Mouse (Mus musculus): ENCODE measurements around the gene Magi1. TPM values are rescaled to one million over a fixed set of nuclear protein-coding genes. Genes with fewer than 3 reads are reported as not detected.

Magi1 gene
- polyA plus RNA-seq, 1 experiment from 2014 or later: 1.9 TPM

DNA sequence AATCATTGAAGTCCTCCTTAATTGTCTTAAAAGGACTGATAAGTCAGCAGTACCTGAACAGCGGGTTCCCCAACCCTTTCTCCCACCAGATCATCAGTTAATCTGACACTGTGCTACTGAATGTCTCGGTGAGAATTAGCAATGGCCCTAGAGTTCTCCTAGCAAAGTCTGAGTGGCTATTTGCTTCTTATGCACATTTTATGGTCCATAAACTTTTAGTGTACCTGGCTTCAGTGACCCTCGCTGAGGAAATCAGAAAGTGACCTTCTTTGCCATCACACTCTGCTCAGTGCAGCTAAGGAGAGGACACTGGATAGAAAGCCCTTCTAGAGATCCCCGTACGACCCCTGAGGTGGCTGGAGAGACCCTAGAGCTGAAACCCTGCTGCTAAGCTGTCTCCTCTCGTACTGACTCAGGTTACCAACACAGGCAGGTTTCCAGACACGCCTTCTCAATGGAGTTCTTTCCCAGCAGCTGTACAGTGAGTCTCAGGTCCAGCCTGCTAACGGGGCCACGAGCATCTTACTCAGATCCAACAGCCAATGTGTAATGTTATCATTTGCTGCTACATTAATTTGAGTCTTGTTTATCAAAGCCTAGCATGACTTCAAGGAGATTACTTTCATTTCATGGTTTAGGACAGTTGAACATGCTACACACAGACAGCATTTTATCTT lies 461.4 kb downstream of the Magi1 start:
- no peaks in the 10 kb centered on the region for H3K4me1 ChIP-seq (ENCODE audit: insufficient read depth)
- DNase-seq: no peak
- WGBS (ENCODE audit: insufficient replicate concordance): 72% methylated on average over 9 of the region's 9 CpGs

GRCm38 (mm10) chr6:93821512-93821911 lies 462.2 kb downstream of the Magi1 start:
- Histone ChIP-seq H3K4me1 (ENCODE audit: insufficient read depth) (no peaks in the 10 kb centered on the region), H3K4me2 (ENCODE audit: low read depth, low read length) (no peak overlapping the region), H3K4me3 (ENCODE audit: low read depth, low read length) (no peak overlapping the region), H3K9ac (replicated peaks) (no peak overlapping the region), H3K27ac (ENCODE audit: low read depth) (no peak overlapping the region), H3K9me3 (ENCODE audit: low read length) (no peaks in the 10 kb centered on the region; the same call in 1 of the 2 replicates), H3K27me3 (ENCODE audit: insufficient read depth, low read length) (no peaks in the 10 kb centered on the region), H3K36me3 (replicated peaks; ENCODE audit: insufficient read depth, low read length) (no peaks in the 10 kb centered on the region)
- no peak for ATAC-seq
- TF ChIP-seq EP300 (IDR thresholded peaks at IDR 0.05; ENCODE audit: low read depth) (no peak), CTCF (IDR thresholded peaks at IDR 0.05; ENCODE audit: low read depth) (no peak)
- no peak for DNase-seq
- WGBS (ENCODE audit: insufficient replicate concordance): 74% methylated on average over 7 of the region's 7 CpGs

More for the DNA sequence above, 461.4 kb downstream of the Magi1 start:
- ATAC-seq: no peak
- no peak overlapping the region for H3K9ac ChIP-seq (replicated peaks)
- no peaks in the 10 kb centered on the region for H3K27me3 ChIP-seq (ENCODE audit: insufficient read depth, low read length)
- H3K4me2 ChIP-seq (ENCODE audit: low read depth, low read length): no peak overlapping the region
- H3K4me3 ChIP-seq (ENCODE audit: low read depth, low read length): no peak overlapping the region
- H3K9me3 ChIP-seq (ENCODE audit: low read length): no peaks in the 10 kb centered on the region; the same call in 1 of the 2 replicates
- TF ChIP-seq EP300 (IDR thresholded peaks at IDR 0.05; ENCODE audit: low read depth) (no peak), CTCF (IDR thresholded peaks at IDR 0.05; ENCODE audit: low read depth) (no peak)
- no peak overlapping the region for H3K27ac ChIP-seq (ENCODE audit: low read depth)
- no peaks in the 10 kb centered on the region for H3K36me3 ChIP-seq (replicated peaks; ENCODE audit: insufficient read depth, low read length)

GRCm38 (mm10) chr6:93819888-93820287 lies 463.8 kb downstream of the Magi1 start:
- H3K27me3 ChIP-seq (ENCODE audit: insufficient read depth, low read length): no peaks in the 10 kb centered on the region
- no peaks in the 10 kb centered on the region; the same call in 1 of the 2 replicates for H3K9me3 ChIP-seq (ENCODE audit: low read length)
- H3K4me3 ChIP-seq (ENCODE audit: low read depth, low read length): no peak overlapping the region
- no peak overlapping the region for H3K4me2 ChIP-seq (ENCODE audit: low read depth, low read length)
- no peak overlapping the region for H3K9ac ChIP-seq (replicated peaks)
- H3K4me1 ChIP-seq (ENCODE audit: insufficient read depth): no peaks in the 10 kb centered on the region
- ATAC-seq: no peak
- no peak for TF ChIP-seq EP300 (IDR thresholded peaks at IDR 0.05; ENCODE audit: low read depth)
- TF ChIP-seq CTCF (IDR thresholded peaks at IDR 0.05; ENCODE audit: low read depth): no peak
- H3K27ac ChIP-seq (ENCODE audit: low read depth): no peak overlapping the region
- WGBS (ENCODE audit: insufficient replicate concordance): 70% methylated on average over 6 of the region's 6 CpGs
- H3K36me3 ChIP-seq (replicated peaks; ENCODE audit: insufficient read depth, low read length): no peaks in the 10 kb centered on the region
- no peak for DNase-seq

DNA sequence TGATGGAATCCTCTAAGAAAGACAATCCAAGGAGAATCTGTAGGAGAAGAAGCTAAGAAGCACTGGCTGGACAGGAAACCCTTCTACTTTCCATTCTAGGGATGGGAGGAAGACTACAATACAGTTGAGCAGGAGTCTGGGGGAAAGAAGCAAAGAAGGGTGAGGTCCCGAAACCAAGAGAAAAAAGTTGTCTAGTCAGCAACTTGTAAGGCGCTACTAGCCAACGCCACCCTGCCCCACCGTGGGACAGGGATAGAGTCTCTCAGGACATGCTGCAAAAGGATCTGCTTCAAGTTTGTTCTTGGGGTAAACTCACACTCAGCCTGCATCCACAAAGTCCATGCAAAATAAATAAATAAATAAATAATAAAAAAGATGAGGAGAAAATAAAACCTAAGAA lies 464.4 kb downstream of the Magi1 start:
- WGBS (ENCODE audit: insufficient replicate concordance): 89% methylated on average over 4 of the region's 4 CpGs
- TF ChIP-seq EP300 (IDR thresholded peaks at IDR 0.05; ENCODE audit: low read depth) (no peak), CTCF (IDR thresholded peaks at IDR 0.05; ENCODE audit: low read depth) (no peak)
- ATAC-seq: no peak

DNA sequence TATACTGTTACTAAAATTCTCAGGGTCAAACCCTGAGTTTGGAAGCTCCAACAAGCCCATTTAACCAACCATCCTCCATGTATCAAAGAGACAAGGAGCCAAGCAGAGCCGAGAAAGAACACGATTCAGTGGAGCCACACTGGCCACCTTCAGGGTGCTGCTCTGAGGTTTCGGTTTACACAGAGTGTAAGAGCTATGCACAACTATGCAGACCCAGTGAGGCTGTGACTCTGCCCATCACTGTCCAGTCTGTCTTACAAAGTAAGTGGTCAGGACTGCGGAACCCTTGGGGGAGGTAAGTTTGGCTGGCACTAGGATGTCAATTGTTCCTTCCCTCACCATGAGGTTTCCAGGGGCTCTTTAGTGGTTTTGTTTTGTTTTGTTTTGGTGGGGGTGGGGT lies 465.2 kb downstream of the Magi1 start:
- H3K4me2 ChIP-seq (ENCODE audit: low read depth, low read length): no peak overlapping the region
- ATAC-seq (no peak), DNase-seq (no peak)
- no peaks in the 10 kb centered on the region for H3K27me3 ChIP-seq (ENCODE audit: insufficient read depth, low read length)
- no peaks in the 10 kb centered on the region for H3K36me3 ChIP-seq (replicated peaks; ENCODE audit: insufficient read depth, low read length)
- H3K4me3 ChIP-seq (ENCODE audit: low read depth, low read length): no peak overlapping the region
- H3K27ac ChIP-seq (ENCODE audit: low read depth): no peak overlapping the region
- H3K4me1 ChIP-seq (ENCODE audit: insufficient read depth): no peaks in the 10 kb centered on the region
- TF ChIP-seq CTCF (IDR thresholded peaks at IDR 0.05; ENCODE audit: low read depth) (no peak), EP300 (IDR thresholded peaks at IDR 0.05; ENCODE audit: low read depth) (no peak)
- H3K9ac ChIP-seq (replicated peaks): no peak overlapping the region
- no peaks in the 10 kb centered on the region; the same call in 1 of the 2 replicates for H3K9me3 ChIP-seq (ENCODE audit: low read length)
- WGBS (ENCODE audit: insufficient replicate concordance): 77% methylated on average over 4 of the region's 4 CpGs

More for the DNA sequence above, 464.4 kb downstream of the Magi1 start:
- DNase-seq: no peak
- Histone ChIP-seq H3K4me1 (ENCODE audit: insufficient read depth) (no peaks in the 10 kb centered on the region), H3K36me3 (replicated peaks; ENCODE audit: insufficient read depth, low read length) (no peaks in the 10 kb centered on the region), H3K4me3 (ENCODE audit: low read depth, low read length) (no peak overlapping the region), H3K9ac (replicated peaks) (no peak overlapping the region), H3K9me3 (ENCODE audit: low read length) (no peaks in the 10 kb centered on the region; the same call in 1 of the 2 replicates), H3K27ac (ENCODE audit: low read depth) (no peak overlapping the region), H3K4me2 (ENCODE audit: low read depth, low read length) (no peak overlapping the region), H3K27me3 (ENCODE audit: insufficient read depth, low read length) (no peaks in the 10 kb centered on the region)

GRCm38 (mm10) chr6:93805407-93805936 lies 478.2 kb downstream of the Magi1 start:
- Histone ChIP-seq H3K27me3 (ENCODE audit: insufficient read depth, low read length) (no peaks in the 10 kb centered on the region), H3K4me1 (ENCODE audit: insufficient read depth) (no peaks in the 10 kb centered on the region), H3K27ac (ENCODE audit: low read depth) (no peak overlapping the region), H3K9me3 (ENCODE audit: low read length) (no peaks in the 10 kb centered on the region), H3K9ac (replicated peaks) (no peak overlapping the region), H3K36me3 (replicated peaks; ENCODE audit: insufficient read depth, low read length) (no peaks in the 10 kb centered on the region), H3K4me2 (ENCODE audit: low read depth, low read length) (no peak overlapping the region), H3K4me3 (ENCODE audit: low read depth, low read length) (no peak overlapping the region)
- ATAC-seq (no peak), DNase-seq (no peak)
- 73% methylated on average over 5 of the region's 5 CpGs for WGBS (ENCODE audit: insufficient replicate concordance)
- no peak for TF ChIP-seq CTCF (IDR thresholded peaks at IDR 0.05; ENCODE audit: low read depth)
- no peak for TF ChIP-seq EP300 (IDR thresholded peaks at IDR 0.05; ENCODE audit: low read depth)
